Comparison of ENCODE assay signal across 9 mouse cellular contexts in the genomic region with DNA sequence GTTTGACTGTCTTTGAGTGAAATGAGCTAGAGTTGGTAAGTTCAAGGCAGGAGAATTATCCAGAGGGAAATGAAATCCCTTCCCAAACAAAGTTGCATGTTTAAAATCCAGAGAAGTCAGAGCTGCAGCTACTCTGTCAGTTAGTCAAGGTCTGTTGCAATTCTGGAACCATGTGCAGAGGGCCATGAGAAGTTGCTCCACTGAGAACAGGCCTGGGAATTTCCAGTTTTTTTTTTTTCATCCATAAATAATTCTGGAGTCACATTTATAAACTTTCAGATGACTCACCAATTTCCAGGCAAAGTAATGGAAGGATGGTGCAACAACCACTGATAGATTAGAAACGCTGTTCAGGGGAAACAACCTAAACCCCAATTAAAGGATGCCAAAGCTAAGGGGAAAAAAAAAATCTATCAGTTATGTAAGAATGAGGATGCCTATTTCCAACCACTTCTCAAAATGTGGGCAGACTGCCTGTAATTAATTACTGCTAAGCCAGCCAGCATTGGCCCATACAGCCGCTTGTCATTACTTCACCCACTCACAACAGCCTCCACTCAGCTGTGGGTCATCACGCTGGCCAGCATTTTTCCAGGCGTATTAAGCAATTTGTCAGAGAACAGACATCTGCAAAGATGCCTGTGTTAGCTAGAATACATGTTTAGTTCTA.
A peak's percentile ranks its signal among the peaks of the same experiment; 100 is the strongest.
DNase-seq lines count a peak whose midpoint lies in the region; TF ChIP-seq lines count a peak whose summit lies in the region.
"Had no signal": no experiment of that assay in that cellular context is flagged by ENCODE, and none has a peak within 500 bp of the region (broad histone marks: within the 10 kb centered on the region; RNA-seq: fewer than 3 reads in every experiment).

No protein-coding gene starts in this region.

- H3K27me3 ChIP-seq in heart, adult 2 months (ENCODE audit: control insufficient read depth, insufficient read depth, low read length), result no peaks in the 10 kb centered on the region
- no peaks in the 10 kb centered on the region for H3K27me3 ChIP-seq in heart, embryonic 10.5 days (ENCODE audit: insufficient read depth, poor library complexity, severe bottlenecking)
- H3K27me3 ChIP-seq in cerebellum, adult 2 months (ENCODE audit: control insufficient read depth, insufficient read depth, low read length), result no peaks in the 10 kb centered on the region

- H3K36me3 ChIP-seq in heart, adult 2 months (ENCODE audit: control insufficient read depth, insufficient read depth, low read length), result no peaks in the 10 kb centered on the region
- no peaks in the 10 kb centered on the region for H3K36me3 ChIP-seq in heart, embryonic 10.5 days

- H3K27ac ChIP-seq in heart, adult 2 months, result no peak overlapping the region
- H3K27ac ChIP-seq in heart, embryonic 10.5 days, result no peak overlapping the region
- H3K27ac ChIP-seq in cerebellum, adult 2 months (ENCODE audit: insufficient read depth, low read length), result no peak overlapping the region

- no peak for TF ChIP-seq POLR2A in heart, adult 2 months (IDR thresholded peaks at IDR 0.05; ENCODE audit: insufficient read depth, low read depth, low read length)
- TF ChIP-seq POLR2A in cerebellum, adult 2 months (IDR thresholded peaks at IDR 0.05; ENCODE audit: borderline replicate concordance, insufficient read depth, low read length), result no peak

- H3K4me1 ChIP-seq in heart, adult 2 months (ENCODE audit: control insufficient read depth, insufficient read depth, low read length), result no peaks in the 10 kb centered on the region
- no peaks in the 10 kb centered on the region for H3K4me1 ChIP-seq in heart, embryonic 10.5 days
- no peaks in the 10 kb centered on the region for H3K4me1 ChIP-seq in cerebellum, adult 2 months (ENCODE audit: control insufficient read depth, insufficient read depth, low read length)

- intact Hi-C loops in heart, adult 2 months (cut with DNase I), result no loop called here
- intact Hi-C loops in heart, postnatal 10 days (cut with DNase I), result no loop called here

- H3K4me3 ChIP-seq in heart, adult 2 months, result no peak overlapping the region
- no peak overlapping the region for H3K4me3 ChIP-seq in heart, embryonic 10.5 days
- H3K4me3 ChIP-seq in cerebellum, adult 2 months (replicated peaks; ENCODE audit: insufficient read depth, low read depth, low read length), result no peak overlapping the region

- no peak for TF ChIP-seq CTCF in heart, adult 2 months (IDR thresholded peaks at IDR 0.05)
- TF ChIP-seq CTCF in cerebellum, adult 2 months (IDR thresholded peaks at IDR 0.05; ENCODE audit: borderline replicate concordance, insufficient read depth, low read depth, low read length), result no peak

- peak; percentile 24 to 25 for DNase-seq in heart, adult 2 months
- no peak for DNase-seq in heart, embryonic 10.5 days (ENCODE audit: low spot score)
- DNase-seq in adrenal gland, postnatal 25 days, result peak; percentile 2
- DNase-seq in heart, postnatal 10 days, result peak; percentile 6 to 7
- peak; percentile 6 for DNase-seq in lung, postnatal 14 days
- no peak for DNase-seq in c-Kit-positive CD71-positive TER-119-positive erythroid progenitor cells, embryonic 14.5 days (ENCODE audit: low spot score)
- no peak for DNase-seq in cerebellum, adult 11-12 months
- no peak for DNase-seq in cerebellum, adult 2 months
- DNase-seq: liver, postnatal 0 days had no signal

- TF ChIP-seq EP300 in heart, adult 2 months (IDR thresholded peaks at IDR 0.05; ENCODE audit: insufficient read depth, low read depth, low read length), result no peak

- WGBS in heart, adult 2 months, result 71% methylated on average over 4 of the region's 4 CpGs
- WGBS in heart, embryonic 10.5 days, result 86% methylated on average over 4 of the region's 4 CpGs
- WGBS in cerebellum, adult 2 months, result 37% methylated on average over 4 of the region's 4 CpGs

- no peaks in the 10 kb centered on the region for H3K79me2 ChIP-seq in heart, adult 2 months (replicated peaks; ENCODE audit: control insufficient read depth, insufficient read depth, low read length)

- H3K9me3 ChIP-seq in heart, embryonic 10.5 days, result no peaks in the 10 kb centered on the region

- no peak overlapping the region for H3K9ac ChIP-seq in heart, adult 2 months (ENCODE audit: low read depth, low read length)
- H3K9ac ChIP-seq: liver, postnatal 0 days had no signal

Comparison
In these comparisons a context has a peak if more than half of its experiments do, and no peak if none do; other contexts are left out.
1. DNase-seq: peak in heart, adult 2 months (2 of 2), adrenal gland, postnatal 25 days (single experiment), heart, postnatal 10 days (2 of 2) and lung, postnatal 14 days (single experiment); none in heart, embryonic 10.5 days (single experiment), c-Kit-positive CD71-positive TER-119-positive erythroid progenitor cells, embryonic 14.5 days (single experiment), cerebellum, adult 11-12 months (single experiment) and cerebellum, adult 2 months (0 of 2).